Mouse (Mus musculus) myocyte (in vitro differentiated cells): ENCODE measurements around the gene Mnat1. TPM values are rescaled to one million over a fixed set of nuclear protein-coding genes. Genes with fewer than 3 reads are reported as not detected.

Experiments used
- H3K27me3 ChIP-seq: one replicate; pipeline ENCODE4 v1.6.1; 2011; ENCODE audit not compliant: control insufficient read depth, insufficient read depth, insufficient read length
- H3K36me3 ChIP-seq: one replicate; pipeline ENCODE4 v1.6.1; 2011; ENCODE audit not compliant: control insufficient read depth, insufficient read depth
- H3K4me2 ChIP-seq: one replicate; pipeline ENCODE4 v1.6.1; 2011; ENCODE audit warnings: low read depth, control low read depth
- H3K4me3 ChIP-seq: one replicate; pipeline ENCODE4 v1.5.1; 2011; ENCODE audit warnings: mild to moderate bottlenecking, control low read depth, moderate library complexity
- H3K79me2 ChIP-seq: one replicate; pipeline ENCODE4 v1.6.1; 2011; ENCODE audit not compliant: control insufficient read depth, insufficient read depth
- H3ac ChIP-seq: one replicate; pipeline ENCODE4 v1.6.1; 2011; ENCODE audit not compliant: control insufficient read depth, insufficient read length
- CEBPB ChIP-seq: IDR thresholded peaks from 2 replicates; pipeline ENCODE4 v1.6.1; 2011; ENCODE audit warnings: mild to moderate bottlenecking, moderate library complexity; ENCODE audit not compliant: poor library complexity, insufficient read depth, severe bottlenecking
- E2F4 ChIP-seq: IDR thresholded peaks from one replicate; pipeline ENCODE4 v1.6.1; 2011; ENCODE audit warnings: mild to moderate bottlenecking, control low read depth, moderate library complexity; ENCODE audit not compliant: insufficient read depth
- MAX ChIP-seq: IDR thresholded peaks from one replicate; pipeline ENCODE4 v1.6.1; 2011; ENCODE audit warnings: low read depth, mild to moderate bottlenecking, control low read depth
- MYOD1 ChIP-seq, 3 experiments: IDR thresholded peaks; one replicate each; pipeline ENCODE4 v1.6.1; 2011; ENCODE audit warnings: control low read depth in 2 of 3, low read depth in 2 of 3, mild to moderate bottlenecking in 2 of 3, moderate library complexity in 1 of 3; ENCODE audit not compliant: insufficient read length in 2 of 3, control insufficient read depth in 1 of 3
- MYOG ChIP-seq, 3 experiments: IDR thresholded peaks; one replicate each; pipeline ENCODE4 v1.6.1; 2011; ENCODE audit warnings: control low read depth in 2 of 3, low read depth in 2 of 3, mild to moderate bottlenecking in 2 of 3; ENCODE audit not compliant: insufficient read length in 2 of 3, control insufficient read depth in 1 of 3, insufficient read depth in 1 of 3
- POLR2A ChIP-seq: IDR thresholded peaks from one replicate; pipeline ENCODE4 v1.6.1; 2011; ENCODE audit warnings: low read depth, mild to moderate bottlenecking, control low read depth, moderate library complexity; ENCODE audit not compliant: insufficient read length
- POLR2AphosphoS2 ChIP-seq: IDR thresholded peaks from one replicate; pipeline ENCODE4 v1.6.1; 2011; ENCODE audit warnings: low read depth, control low read depth; ENCODE audit not compliant: insufficient read length
- REST ChIP-seq: IDR thresholded peaks from one replicate; pipeline ENCODE4 v1.6.1; 2011; ENCODE audit warnings: mild to moderate bottlenecking, control low read depth, moderate library complexity; ENCODE audit not compliant: insufficient read depth, insufficient read length
- SRF ChIP-seq: IDR thresholded peaks from one replicate; pipeline ENCODE4 v1.6.1; 2011; ENCODE audit warnings: low read depth; ENCODE audit not compliant: control insufficient read depth, insufficient read length
- TCF12 ChIP-seq: IDR thresholded peaks from one replicate; pipeline ENCODE4 v1.6.1; 2011; ENCODE audit warnings: mild to moderate bottlenecking, control low read depth; ENCODE audit not compliant: poor library complexity, insufficient read depth, severe bottlenecking
- TCF3 ChIP-seq: IDR thresholded peaks from one replicate; pipeline ENCODE4 v1.6.1; 2011; ENCODE audit warnings: low read depth, control low read depth; ENCODE audit not compliant: insufficient read length
- USF1 ChIP-seq: IDR thresholded peaks from one replicate; pipeline ENCODE4 v1.6.1; 2011; ENCODE audit warnings: low read depth, mild to moderate bottlenecking, control low read depth, moderate library complexity
- polyA plus RNA-seq: library from polyadenylated mRNA; unstranded; fragments of >200 nt; fragmentation: generic; extraction: Trizol; gene quantifications from one replicate; pipeline ENCODE4 v1.2.1, GENCODE M21; 2012; ENCODE audit warnings: missing spikeins

Mnat1 gene
- polyA plus RNA-seq, 1 experiment = 30.4 TPM

DNA sequence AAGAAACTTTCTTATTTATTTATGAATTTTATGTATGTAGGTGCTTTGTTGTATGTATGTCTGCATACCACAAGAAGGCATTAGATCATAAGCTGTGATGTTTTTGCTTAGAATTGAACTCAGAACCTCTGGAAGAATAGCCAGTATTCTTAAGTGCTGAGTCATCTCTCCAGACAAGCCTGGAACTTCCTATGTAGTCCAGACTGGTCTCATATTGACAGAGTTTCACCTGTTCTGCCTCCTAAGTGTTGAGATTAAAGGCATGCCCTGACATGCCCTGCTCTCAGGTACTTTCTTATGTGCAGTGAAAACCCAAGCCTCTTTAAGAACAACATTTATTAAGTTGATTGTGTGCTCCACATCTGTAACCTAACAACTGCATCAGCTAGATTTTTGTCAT lies 171.4 kb downstream of the Mnat1 start:
- Histone ChIP-seq H3K4me2 (peak overlapping the region; percentile 63), H3K27me3 (no peaks in the 10 kb centered on the region), H3K79me2 (peaks cover 24% of the 10 kb centered on the region), H3ac (no peak overlapping the region), H3K4me3 (no peak overlapping the region), H3K36me3 (peaks cover 20% of the 10 kb centered on the region)
- no peak for TF ChIP-seq POLR2AphosphoS2
- no peak for TF ChIP-seq E2F4
- no peak for TF ChIP-seq MAX
- no peak for TF ChIP-seq POLR2A
- no peak for TF ChIP-seq REST
- TF ChIP-seq USF1 = no peak
- TF ChIP-seq TCF3 = no peak
- no peak for TF ChIP-seq CEBPB
- TF ChIP-seq MYOG (IDR thresholded peaks at IDR 0.05; ENCODE audit: control insufficient read depth in 1 of 3, insufficient read depth in 1 of 3, insufficient read length in 2 of 3, low read depth in 2 of 3) = no peak
- TF ChIP-seq MYOD1 (IDR thresholded peaks at IDR 0.05; ENCODE audit: control insufficient read depth in 1 of 3, insufficient read length in 2 of 3, low read depth in 2 of 3) = no peak
- no peak for TF ChIP-seq SRF
- no peak for TF ChIP-seq TCF12

DNA sequence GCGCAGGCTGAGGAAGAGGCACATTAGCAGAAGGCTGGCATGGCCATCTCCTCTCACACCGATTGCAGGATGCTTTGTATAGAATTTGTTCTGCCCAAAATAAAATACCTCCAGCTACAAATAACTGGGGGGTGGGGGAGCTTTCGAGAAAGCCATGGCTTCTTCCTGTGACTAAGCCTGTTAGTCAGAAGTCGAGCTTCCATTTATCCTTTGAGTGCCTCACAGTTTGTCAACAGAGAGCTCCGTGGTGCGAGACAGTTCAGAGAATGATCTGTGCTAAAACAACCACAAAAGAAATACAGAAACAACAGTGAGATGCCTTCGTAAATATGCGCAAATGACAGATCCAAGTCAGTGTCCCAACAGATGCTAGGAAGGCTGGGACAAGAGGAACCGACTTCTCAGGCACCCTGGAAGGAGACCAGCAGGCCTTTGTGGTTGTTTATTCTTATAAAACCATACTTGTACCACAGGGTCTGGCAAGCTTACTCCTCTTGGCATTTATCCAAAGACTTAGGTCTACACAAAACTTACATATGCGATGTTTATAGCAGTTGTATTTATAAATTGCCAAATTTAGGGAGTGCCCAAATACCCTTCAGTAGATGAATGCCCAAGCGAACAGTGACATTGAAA lies 172.1 kb downstream of the Mnat1 start:
- no peak for TF ChIP-seq MAX
- no peak for TF ChIP-seq E2F4
- no peak for TF ChIP-seq CEBPB
- no peak for TF ChIP-seq SRF
- Histone ChIP-seq H3K79me2 (peaks cover 24% of the 10 kb centered on the region), H3K36me3 (peaks cover 20% of the 10 kb centered on the region), H3K4me2 (peak overlapping the region; percentile 63), H3K27me3 (no peaks in the 10 kb centered on the region), H3ac (no peak overlapping the region), H3K4me3 (no peak overlapping the region)

DNA sequence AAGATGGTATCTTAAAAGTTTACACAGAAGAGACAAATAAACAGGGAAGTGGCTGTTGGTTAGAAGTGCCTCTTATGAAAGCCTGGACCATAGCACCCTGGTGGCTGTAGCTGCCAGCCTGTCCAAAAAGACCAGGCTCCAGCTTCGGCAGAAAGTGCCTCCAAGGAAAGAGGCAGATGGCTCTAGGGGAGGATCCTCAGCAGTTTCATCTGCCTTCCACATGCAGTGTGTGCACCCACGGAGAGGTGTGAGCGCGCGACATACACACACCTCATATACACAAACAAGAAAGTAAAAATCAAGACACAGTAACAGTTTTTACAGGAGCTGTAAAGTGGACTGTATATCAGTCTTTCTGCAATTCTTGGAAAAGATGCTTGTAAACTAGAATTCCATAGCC lies 175.1 kb downstream of the Mnat1 start:
- no peak overlapping the region for H3K4me3 ChIP-seq
- H3K36me3 ChIP-seq = peaks cover 9% of the 10 kb centered on the region
- no peak overlapping the region for H3ac ChIP-seq
- H3K4me2 ChIP-seq = no peak overlapping the region
- no peak for TF ChIP-seq SRF
- TF ChIP-seq TCF3 = no peak
- TF ChIP-seq MYOD1 (IDR thresholded peaks at IDR 0.05; ENCODE audit: control insufficient read depth in 1 of 3, insufficient read length in 2 of 3, low read depth in 2 of 3) = no peak
- TF ChIP-seq USF1 = no peak
- no peak for TF ChIP-seq MYOG (IDR thresholded peaks at IDR 0.05; ENCODE audit: control insufficient read depth in 1 of 3, insufficient read depth in 1 of 3, insufficient read length in 2 of 3, low read depth in 2 of 3)
- no peak for TF ChIP-seq E2F4
- TF ChIP-seq MAX = no peak
- no peak for TF ChIP-seq TCF12
- TF ChIP-seq REST = no peak
- TF ChIP-seq POLR2AphosphoS2 = no peak
- no peak for TF ChIP-seq POLR2A
- TF ChIP-seq CEBPB = no peak
- no peaks in the 10 kb centered on the region for H3K27me3 ChIP-seq
- peaks cover 17% of the 10 kb centered on the region for H3K79me2 ChIP-seq

DNA sequence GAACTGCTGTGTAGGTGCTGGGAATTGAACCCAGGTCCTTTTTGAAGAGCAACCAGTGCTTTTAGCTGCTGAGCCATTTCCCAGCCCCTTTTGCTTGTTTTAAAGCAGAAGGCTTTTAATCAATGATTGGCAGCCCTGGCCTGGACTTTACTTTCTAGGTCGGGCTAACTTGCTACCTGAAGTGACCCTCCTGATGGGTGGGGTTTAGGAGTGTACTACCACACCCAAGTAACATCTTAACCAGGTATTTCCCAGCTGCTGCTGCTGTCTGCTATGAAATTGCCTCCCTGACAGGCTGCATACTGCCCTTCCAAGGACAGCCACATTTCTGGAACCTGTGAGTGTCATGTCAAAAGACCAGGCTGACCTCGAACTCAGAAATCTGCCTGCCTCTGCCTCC lies 177.0 kb downstream of the Mnat1 start:
- no peak overlapping the region for H3ac ChIP-seq
- H3K4me3 ChIP-seq = no peak overlapping the region
- H3K79me2 ChIP-seq = peaks cover 28% of the 10 kb centered on the region
- peaks cover 4% of the 10 kb centered on the region for H3K36me3 ChIP-seq
- no peak overlapping the region for H3K4me2 ChIP-seq
- no peaks in the 10 kb centered on the region for H3K27me3 ChIP-seq
- TF ChIP-seq E2F4 (no peak), CEBPB (no peak), USF1 (no peak), TCF3 (no peak), MYOD1 (IDR thresholded peaks at IDR 0.05; ENCODE audit: control insufficient read depth in 1 of 3, insufficient read length in 2 of 3, low read depth in 2 of 3) (peak in 1 of 3 experiments; percentile 7), REST (no peak), SRF (no peak), TCF12 (no peak)

DNA sequence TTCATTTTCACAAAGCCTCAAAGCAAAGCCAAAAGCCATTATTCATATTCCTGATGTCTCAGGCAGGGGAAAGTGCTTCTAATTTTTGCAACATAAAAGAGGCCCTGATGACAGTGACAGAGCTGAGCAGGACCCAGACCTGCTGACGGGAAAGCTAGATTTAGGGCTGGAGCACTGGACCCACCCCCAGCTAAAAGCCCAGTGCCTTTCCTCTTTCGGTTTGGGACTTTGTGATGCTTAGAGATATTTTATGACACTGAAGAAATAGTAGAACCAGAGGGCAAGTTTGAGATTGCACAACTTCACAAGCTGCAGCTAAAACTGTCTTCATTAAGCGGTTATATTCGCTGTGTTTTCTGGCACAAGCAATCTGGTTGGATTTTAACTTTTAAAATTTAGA lies 181.1 kb downstream of the Mnat1 start:
- Histone ChIP-seq H3K4me2 (no peak overlapping the region), H3K36me3 (peaks cover 2% of the 10 kb centered on the region), H3ac (no peak overlapping the region), H3K27me3 (no peaks in the 10 kb centered on the region), H3K4me3 (no peak overlapping the region), H3K79me2 (peaks cover 20% of the 10 kb centered on the region)
- TF ChIP-seq CEBPB = peak; percentile 42; the same call in 1 of the 2 replicates
- no peak for TF ChIP-seq REST
